Mouse (Mus musculus): ENCODE measurements around the gene Zdhhc19.

DNA sequence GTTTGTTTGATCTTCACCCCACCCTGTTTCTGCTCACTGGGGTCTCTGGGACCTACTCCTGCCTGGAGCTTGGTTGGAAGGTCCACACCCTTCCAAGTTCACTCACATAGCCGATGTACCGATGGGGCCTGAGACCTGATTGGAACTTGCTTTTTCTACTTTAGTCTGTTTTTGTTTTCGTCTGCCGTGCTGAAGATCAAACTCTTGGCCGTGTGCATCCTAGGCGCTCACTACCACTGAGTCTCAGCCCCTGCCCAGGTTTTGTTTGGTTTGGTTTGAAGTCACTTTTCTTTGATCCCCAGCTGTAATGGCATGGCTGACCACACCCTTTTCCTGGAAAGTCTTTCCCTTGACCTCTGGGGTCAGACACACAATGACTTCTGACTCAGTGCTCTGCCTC lies 17.3 kb downstream of the Zdhhc19 start:
- TF ChIP-seq EP300 (IDR thresholded peaks at IDR 0.05; ENCODE audit: low read depth in 1 of 2, low read length in 2 of 2) = no peak
- TF ChIP-seq MAFK (IDR thresholded peaks at IDR 0.05; ENCODE audit: borderline replicate concordance, low read depth, low read length) = no peak
- no peak for TF ChIP-seq ELF1 (IDR thresholded peaks at IDR 0.05; ENCODE audit: low read depth, low read length)

Data from MEL (cell line).